Comparison of ENCODE assay signal across 17 mouse cellular contexts in the genomic region with DNA sequence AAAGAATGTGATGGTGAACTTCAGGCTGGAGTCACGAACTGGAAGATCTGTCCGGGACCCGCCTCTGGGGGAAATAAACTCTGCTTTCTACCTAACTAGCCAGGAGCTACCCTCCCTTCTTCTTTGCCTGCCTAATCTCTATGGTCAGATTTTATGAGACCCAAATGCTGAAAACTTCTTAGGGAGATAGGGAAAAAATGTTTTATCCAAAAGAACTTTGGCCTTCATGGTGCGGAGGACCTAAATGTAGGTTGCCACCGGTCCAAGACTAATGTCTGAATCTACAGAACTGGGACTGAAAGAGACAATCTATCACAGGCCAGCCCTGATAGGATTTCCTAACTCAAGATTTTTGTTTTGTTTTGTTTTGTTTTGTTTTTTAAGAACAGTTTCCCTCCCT. TPM values are rescaled to one million over a fixed set of nuclear protein-coding genes. Genes with fewer than 3 reads are reported as not detected.
DNase-seq lines count a peak whose midpoint lies in the region; ATAC-seq lines count a peak whose summit lies in the region.
"Had no signal": no experiment of that assay in that cellular context is flagged by ENCODE, and none has a peak within 500 bp of the region (broad histone marks: within the 10 kb centered on the region; RNA-seq: fewer than 3 reads in every experiment).

No protein-coding gene starts in this region.

- H3K36me3 ChIP-seq in forebrain, embryonic 11.5 days (ENCODE audit: control insufficient read depth, insufficient read depth, low read length), result no peaks in the 10 kb centered on the region
- no peaks in the 10 kb centered on the region for H3K36me3 ChIP-seq in hindbrain, embryonic 15.5 days
- no peaks in the 10 kb centered on the region for H3K36me3 ChIP-seq in neural tube, embryonic 13.5 days
- H3K36me3 ChIP-seq: heart, embryonic 12.5 days; intestine, embryonic 15.5 days; limb, embryonic 10.5 days had no signal

- H3K27ac ChIP-seq in forebrain, embryonic 11.5 days (ENCODE audit: low read depth, low read length), result peak overlapping the region; percentile 83
- peak overlapping the region; percentile 83 for H3K27ac ChIP-seq in hindbrain, embryonic 15.5 days (replicated peaks)
- H3K27ac ChIP-seq in neural tube, embryonic 13.5 days (replicated peaks), result peak overlapping the region; percentile 92
- H3K27ac ChIP-seq: intestine, embryonic 15.5 days; limb, embryonic 10.5 days had no signal

- H3K4me2 ChIP-seq in forebrain, embryonic 11.5 days (ENCODE audit: low read depth, low read length, severe bottlenecking), result peak overlapping the region; percentile 54
- peak overlapping the region; percentile 59 for H3K4me2 ChIP-seq in hindbrain, embryonic 15.5 days
- peak overlapping the region; percentile 55 for H3K4me2 ChIP-seq in neural tube, embryonic 13.5 days
- H3K4me2 ChIP-seq: intestine, embryonic 15.5 days had no signal

- H3K4me1 ChIP-seq in forebrain, embryonic 11.5 days (replicated peaks; ENCODE audit: control insufficient read depth, insufficient read depth, low read length), result peaks cover 8% of the 10 kb centered on the region; the same call in 1 of the 2 replicates
- peaks cover 15% of the 10 kb centered on the region for H3K4me1 ChIP-seq in hindbrain, embryonic 15.5 days (replicated peaks)
- H3K4me1 ChIP-seq in neural tube, embryonic 13.5 days (replicated peaks), result peaks cover 40% of the 10 kb centered on the region
- H3K4me1 ChIP-seq: intestine, embryonic 15.5 days had no signal

- H3K27me3 ChIP-seq in forebrain, embryonic 11.5 days (ENCODE audit: control insufficient read depth, insufficient read depth, low read length), result peaks cover 30% of the 10 kb centered on the region
- H3K27me3 ChIP-seq in hindbrain, embryonic 15.5 days, result peaks cover 38% of the 10 kb centered on the region
- H3K27me3 ChIP-seq in neural tube, embryonic 13.5 days, result peaks cover 69% of the 10 kb centered on the region

- DNase-seq in embryo, embryonic 10 days (ENCODE audit: low spot score), result peak; percentile 12
- no peak for DNase-seq in embryo, embryonic 9.5 days (ENCODE audit: extremely low spot score)
- DNase-seq in forebrain, embryonic 11.5 days (ENCODE audit: low spot score), result no peak
- DNase-seq in heart, postnatal 36 days, result no peak
- no peak for DNase-seq in adrenal gland, adult 2 months
- DNase-seq in thymus, postnatal 10 days (ENCODE audit: low spot score in 2 of 2), result no peak
- DNase-seq: gastrocnemius, postnatal 14 days had no signal

- H3K9ac ChIP-seq in forebrain, embryonic 11.5 days (ENCODE audit: low read length), result peak overlapping the region; percentile 64
- 0 out of 2 replicates have a peak overlapping the region, but pooled peaks have one; percentile 20 for H3K9ac ChIP-seq in hindbrain, embryonic 15.5 days
- H3K9ac ChIP-seq in neural tube, embryonic 13.5 days, result peak overlapping the region; percentile 69
- H3K9ac ChIP-seq: heart, embryonic 12.5 days; intestine, embryonic 15.5 days had no signal

- intact Hi-C loops in heart, postnatal 36 days (cut with DNase I), result no loop called here

- WGBS in forebrain, embryonic 11.5 days, result 8% methylated on average over 5 of the region's 5 CpGs
- 10% methylated on average over 5 of the region's 5 CpGs for WGBS in hindbrain, embryonic 15.5 days
- 8% methylated on average over 5 of the region's 5 CpGs for WGBS in neural tube, embryonic 13.5 days

- peak overlapping the region; percentile 37 for H3K4me3 ChIP-seq in forebrain, embryonic 11.5 days (ENCODE audit: low read depth, low read length)
- H3K4me3 ChIP-seq in hindbrain, embryonic 15.5 days, result peak overlapping the region; percentile 26
- peak overlapping the region; percentile 28 for H3K4me3 ChIP-seq in neural tube, embryonic 13.5 days
- H3K4me3 ChIP-seq: erythroblast, embryonic 14.5 days; heart, embryonic 12.5 days; intestine, embryonic 15.5 days had no signal

- H3K9me3 ChIP-seq in forebrain, embryonic 11.5 days (ENCODE audit: control insufficient read depth, low read length), result no peaks in the 10 kb centered on the region
- H3K9me3 ChIP-seq in hindbrain, embryonic 15.5 days, result no peaks in the 10 kb centered on the region
- no peaks in the 10 kb centered on the region for H3K9me3 ChIP-seq in neural tube, embryonic 13.5 days
- H3K9me3 ChIP-seq: heart, embryonic 12.5 days; intestine, embryonic 15.5 days; limb, embryonic 10.5 days had no signal

- no peak for ATAC-seq in forebrain, embryonic 11.5 days (replicated peaks; ENCODE audit: low FRiP score)
- ATAC-seq in hindbrain, embryonic 15.5 days (ENCODE audit: low FRiP score, low read depth), result no peak
- ATAC-seq in neural tube, embryonic 13.5 days (ENCODE audit: low read depth), result no peak
- ATAC-seq: intestine, embryonic 15.5 days had no signal

RNA-seq across cellular contexts. Expression of a gene that starts 10.9 kb away (rescaled TPM):
- polyA plus RNA-seq in forebrain, embryonic 11.5 days (2014; fragmentation: Nextera tagmentation; extraction: Ambion mirVana), result 58.8 and 59.5 TPM in 2 replicates
- 52.6 and 61.6 TPM in 2 replicates for polyA plus RNA-seq in hindbrain, embryonic 15.5 days (2015; fragmentation: Nextera tagmentation; extraction: Ambion mirVana)
- 43.0 and 51.6 TPM in 2 replicates for polyA plus RNA-seq in neural tube, embryonic 13.5 days (2015; fragmentation: Nextera tagmentation; extraction: Ambion mirVana)
- total RNA-seq in heart, postnatal 36 days (2021), result not detected
- total RNA-seq in adrenal gland, adult 2 months (2021), result not detected
- not detected in 2 replicates for polyA plus RNA-seq in adrenal gland, adult 2 months (2012; rRNA removed)
- total RNA-seq: megakaryocyte progenitor cell, adult 5-6 weeks had no signal
- polyA plus RNA-seq: intestine, embryonic 15.5 days; large intestine, adult 2 months; liver, embryonic 16.5 days; stomach, embryonic 16.5 days had no signal

RNA-seq across cellular contexts. Expression of a gene that starts 14.2 kb away (rescaled TPM):
- 14.7 and 15.7 TPM in 2 replicates for polyA plus RNA-seq in forebrain, embryonic 11.5 days (2014; fragmentation: Nextera tagmentation; extraction: Ambion mirVana)
- 13.5 and 14.8 TPM in 2 replicates for polyA plus RNA-seq in hindbrain, embryonic 15.5 days (2015; fragmentation: Nextera tagmentation; extraction: Ambion mirVana)
- polyA plus RNA-seq in neural tube, embryonic 13.5 days (2015; fragmentation: Nextera tagmentation; extraction: Ambion mirVana), result 16.5 and 19.9 TPM in 2 replicates
- under 1 TPM in 1 of 2 experiments, not detected in 1; 0.61 TPM for total RNA-seq in heart, postnatal 36 days (2021)
- total RNA-seq in adrenal gland, adult 2 months (2021), result not detected
- polyA plus RNA-seq in adrenal gland, adult 2 months (2012; rRNA removed), result 0.08 TPM in 1 of 2 replicates, not detected in the other
- total RNA-seq: megakaryocyte progenitor cell, adult 5-6 weeks had no signal
- polyA plus RNA-seq: erythroblast, embryonic 14.5 days; intestine, embryonic 15.5 days; large intestine, adult 2 months; stomach, embryonic 16.5 days had no signal

Comparison
In these comparisons a context has a peak if more than half of its experiments do, and no peak if none do; other contexts are left out.
1. RNA of a gene that starts 10.9 kb away (polyA plus RNA-seq): 52.6 to 61.6 TPM in hindbrain, embryonic 15.5 days, 58.8 to 59.5 TPM in forebrain, embryonic 11.5 days and 43.0 to 51.6 TPM in neural tube, embryonic 13.5 days; not detected in adrenal gland, adult 2 months; every median in the first group is over 10 times any median in the second.
2. RNA of a gene that starts 14.2 kb away (polyA plus RNA-seq): 16.5 to 19.9 TPM in neural tube, embryonic 13.5 days, 13.5 to 14.8 TPM in hindbrain, embryonic 15.5 days and 14.7 to 15.7 TPM in forebrain, embryonic 11.5 days; 0.08 TPM in adrenal gland, adult 2 months; every median in the first group is over 10 times any median in the second.
3. Peak in every context shown above with its lines, with median percentiles within 50 percentile points of each other: H3K27ac ChIP-seq, H3K4me2 ChIP-seq, H3K4me3 ChIP-seq and H3K9ac ChIP-seq.